Mouse (Mus musculus): ENCODE measurements around the gene Ngdn.
"Not testable (repeated sequence)": the region's sequence is repeated elsewhere in the genome, so short reads cannot be mapped to it uniquely, and the experiment has no call there.

Gene Ngdn

DNA sequence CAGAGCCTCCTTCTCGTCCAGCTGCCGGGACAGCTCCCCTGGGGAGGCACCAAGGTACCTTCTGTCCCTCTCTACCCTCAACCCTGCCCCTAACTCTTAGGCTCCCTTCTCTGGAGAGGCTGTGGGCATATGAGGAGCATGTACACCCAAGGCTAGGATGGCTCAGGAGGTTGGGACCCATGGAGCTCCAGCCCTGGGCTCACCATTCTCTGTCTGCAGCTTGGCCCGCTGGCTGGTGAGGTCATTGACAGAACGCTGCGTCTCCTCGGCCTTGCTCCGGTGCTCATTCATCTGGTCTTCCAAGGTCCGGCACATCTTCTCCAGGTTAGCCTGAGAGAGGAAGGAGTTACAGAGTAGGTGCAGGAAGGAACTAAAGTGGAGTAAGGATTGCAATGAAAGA is 36.6 kb upstream of the Ngdn start:
- H3K4me3 ChIP-seq (replicated peaks; ENCODE audit: low read length): no peak overlapping the region
- TF ChIP-seq POU5F1 (IDR thresholded peaks at IDR 0.05; ENCODE audit: borderline replicate concordance, low read length): no peak
- no peak for TF ChIP-seq CTCF (conservative IDR thresholded peaks at IDR 0.05; ENCODE audit: low read length)
- TF ChIP-seq NANOG (IDR thresholded peaks at IDR 0.05; ENCODE audit: borderline replicate concordance, low read length): no peak
- H3K27me3 ChIP-seq (ENCODE audit: insufficient read depth, low read length): peaks cover 67% of the 10 kb centered on the region
- no peaks in the 10 kb centered on the region for H3K36me3 ChIP-seq (ENCODE audit: insufficient read depth, low read length)
- peaks cover 6% of the 10 kb centered on the region; the same call in 1 of the 2 replicates for H3K4me1 ChIP-seq (replicated peaks; ENCODE audit: low read depth, low read length)
- peaks cover 4% of the 10 kb centered on the region; the same call in 1 of the 2 replicates for H3K9me3 ChIP-seq (ENCODE audit: low read length)

DNA sequence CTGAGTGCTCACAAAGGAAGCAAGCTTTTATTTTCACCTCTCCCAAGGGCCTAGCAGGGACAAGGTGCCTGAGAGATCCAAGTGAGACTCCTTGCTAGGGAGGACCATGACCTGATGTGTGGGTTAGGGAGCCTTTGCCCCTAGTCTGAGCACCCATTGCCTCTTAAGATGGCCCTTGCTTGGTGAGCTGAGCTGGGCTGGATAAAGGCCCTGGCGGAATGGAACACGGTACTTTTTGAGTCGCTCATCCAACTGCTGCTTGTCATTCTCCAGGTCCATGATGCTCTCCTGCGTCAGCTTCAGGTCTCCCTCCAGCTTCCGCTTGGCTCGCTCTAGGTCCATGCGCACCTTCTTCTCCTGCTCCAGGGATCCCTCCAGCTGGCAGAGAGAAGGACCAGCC is 33.3 kb upstream of the Ngdn start:
- Histone ChIP-seq H3K9me3 (ENCODE audit: low read length) (peaks cover 4% of the 10 kb centered on the region; the same call in 1 of the 2 replicates), H3K4me3 (replicated peaks; ENCODE audit: low read length) (no peak overlapping the region), H3K27me3 (ENCODE audit: insufficient read depth, low read length) (peaks cover 59% of the 10 kb centered on the region), H3K36me3 (ENCODE audit: insufficient read depth, low read length) (no peaks in the 10 kb centered on the region), H3K4me1 (replicated peaks; ENCODE audit: low read depth, low read length) (peaks cover 4% of the 10 kb centered on the region; the same call in 1 of the 2 replicates)
- TF ChIP-seq CTCF (conservative IDR thresholded peaks at IDR 0.05; ENCODE audit: low read length) (no peak), NANOG (IDR thresholded peaks at IDR 0.05; ENCODE audit: borderline replicate concordance, low read length) (no peak), POU5F1 (IDR thresholded peaks at IDR 0.05; ENCODE audit: borderline replicate concordance, low read length) (no peak)

DNA sequence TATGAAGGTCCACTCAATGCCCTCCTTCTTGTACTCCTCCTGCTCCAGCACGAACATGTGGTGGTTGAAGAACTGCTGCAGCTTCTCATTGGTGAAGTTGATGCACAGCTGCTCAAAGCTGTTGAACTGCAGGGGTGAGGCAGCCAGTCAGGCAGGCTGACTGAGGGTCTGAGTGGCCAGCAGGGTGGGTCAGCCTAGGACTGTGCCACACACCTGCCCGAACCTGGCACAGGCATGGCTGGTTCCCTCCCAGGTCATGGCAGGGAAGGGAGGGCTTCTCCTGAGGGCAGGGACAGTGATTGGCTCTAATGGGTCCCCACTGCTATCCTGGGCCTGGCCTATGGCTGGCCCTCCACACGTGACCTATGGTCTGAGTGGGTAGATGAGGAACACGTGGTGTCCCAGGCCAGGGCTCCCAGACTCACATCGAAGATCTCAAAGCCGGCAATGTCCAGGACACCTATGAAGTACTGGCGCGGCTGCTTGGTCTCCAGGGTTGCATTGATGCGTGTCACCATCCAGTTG is 26.8 kb upstream of the Ngdn start:
- H3K9me3 ChIP-seq (ENCODE audit: low read length); H3K36me3 ChIP-seq (ENCODE audit: insufficient read depth, low read length); H3K4me3 ChIP-seq (replicated peaks; ENCODE audit: low read length); H3K4me1 ChIP-seq (replicated peaks; ENCODE audit: low read depth, low read length): not testable (repeated sequence)
- H3K27me3 ChIP-seq (ENCODE audit: insufficient read depth, low read length): peaks cover 43% of the 10 kb centered on the region

DNA sequence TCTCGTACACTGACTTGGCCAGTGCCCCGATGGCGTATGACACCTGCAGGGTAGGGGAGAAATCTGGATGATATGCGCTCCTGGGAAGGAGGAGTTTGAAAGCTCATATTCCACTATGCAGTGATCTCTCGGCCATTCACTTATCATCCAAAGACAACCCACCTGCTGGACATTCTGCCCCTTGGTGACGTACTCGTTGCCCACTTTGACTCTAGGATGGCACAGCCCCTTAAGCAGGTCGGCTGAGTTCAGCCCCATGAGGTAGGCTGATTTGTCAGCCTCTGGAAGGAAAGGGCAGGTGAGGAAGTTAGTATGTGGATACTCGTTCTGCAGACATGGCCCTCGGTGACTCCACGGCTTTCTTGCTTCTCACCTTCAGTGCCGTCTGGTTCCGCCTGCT is 26.4 kb upstream of the Ngdn start:
- Histone ChIP-seq H3K9me3 (ENCODE audit: low read length) (no peaks in the 10 kb centered on the region), H3K27me3 (ENCODE audit: insufficient read depth, low read length) (peaks cover 41% of the 10 kb centered on the region), H3K4me1 (replicated peaks; ENCODE audit: low read depth, low read length) (no peaks in the 10 kb centered on the region), H3K4me3 (replicated peaks; ENCODE audit: low read length) (no peak overlapping the region), H3K36me3 (ENCODE audit: insufficient read depth, low read length) (no peaks in the 10 kb centered on the region)
- TF ChIP-seq CTCF (conservative IDR thresholded peaks at IDR 0.05; ENCODE audit: low read length) (no peak), NANOG (IDR thresholded peaks at IDR 0.05; ENCODE audit: borderline replicate concordance, low read length) (no peak), POU5F1 (IDR thresholded peaks at IDR 0.05; ENCODE audit: borderline replicate concordance, low read length) (no peak)

DNA sequence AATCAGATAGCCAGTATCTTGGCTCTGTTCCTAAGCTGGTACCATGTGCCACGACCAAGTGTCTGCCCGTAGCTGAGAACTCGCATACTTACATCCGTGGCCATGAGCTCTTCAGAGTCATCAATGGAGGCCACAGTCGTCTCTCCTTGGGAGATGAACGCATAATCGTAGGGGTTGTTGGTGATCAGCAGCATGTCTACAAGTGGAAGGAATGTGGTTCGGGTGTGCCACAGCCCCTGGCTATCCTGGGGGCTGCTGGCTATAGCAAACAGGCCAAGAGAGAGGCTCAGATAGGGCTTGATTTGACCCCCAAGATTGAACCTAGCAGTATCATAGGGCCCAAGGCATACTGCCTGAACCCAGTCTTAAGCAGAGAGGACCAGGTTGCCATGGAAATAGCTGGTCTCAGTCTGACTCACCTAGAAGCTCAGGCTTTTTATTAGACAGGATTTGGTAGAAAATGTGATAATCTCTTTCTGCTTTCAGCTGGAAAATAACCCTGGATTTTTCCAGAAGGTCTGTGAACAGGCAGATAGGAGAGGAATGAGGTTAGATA is 25.3 kb upstream of the Ngdn start:
- no peaks in the 10 kb centered on the region for H3K4me1 ChIP-seq (replicated peaks; ENCODE audit: low read depth, low read length)
- TF ChIP-seq NANOG (IDR thresholded peaks at IDR 0.05; ENCODE audit: borderline replicate concordance, low read length) (no peak), POU5F1 (IDR thresholded peaks at IDR 0.05; ENCODE audit: borderline replicate concordance, low read length) (no peak)
- H3K27me3 ChIP-seq (ENCODE audit: insufficient read depth, low read length): peaks cover 45% of the 10 kb centered on the region
- no peaks in the 10 kb centered on the region for H3K9me3 ChIP-seq (ENCODE audit: low read length)
- H3K36me3 ChIP-seq (ENCODE audit: insufficient read depth, low read length): no peaks in the 10 kb centered on the region
- H3K4me3 ChIP-seq (replicated peaks; ENCODE audit: low read length): no peak overlapping the region

DNA sequence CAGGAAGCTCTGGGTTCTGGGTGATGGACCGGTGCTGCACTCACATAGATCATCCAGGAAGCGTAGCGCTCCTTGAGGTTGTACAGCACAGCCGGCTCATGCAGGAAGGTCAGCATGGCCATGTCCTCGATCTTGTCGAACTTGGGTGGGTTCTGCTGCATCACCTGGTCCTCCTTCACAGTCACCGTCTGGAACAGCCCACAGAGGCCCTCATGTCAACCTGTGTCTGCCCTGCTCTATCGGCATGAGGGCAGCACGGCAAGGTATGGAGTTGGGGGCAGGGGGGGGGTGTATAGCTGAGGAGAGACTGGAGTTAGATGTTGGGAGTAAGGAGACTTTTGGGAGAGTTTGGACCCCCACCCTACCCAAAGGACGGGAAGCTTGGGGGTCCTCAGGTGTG is 23.1 kb upstream of the Ngdn start:
- Histone ChIP-seq H3K36me3 (ENCODE audit: insufficient read depth, low read length) (no peaks in the 10 kb centered on the region), H3K4me1 (replicated peaks; ENCODE audit: low read depth, low read length) (peaks cover 16% of the 10 kb centered on the region), H3K4me3 (replicated peaks; ENCODE audit: low read length) (no peak overlapping the region), H3K27me3 (ENCODE audit: insufficient read depth, low read length) (peaks cover 48% of the 10 kb centered on the region), H3K9me3 (ENCODE audit: low read length) (no peaks in the 10 kb centered on the region)
- TF ChIP-seq POU5F1 (IDR thresholded peaks at IDR 0.05; ENCODE audit: borderline replicate concordance, low read length) (no peak), CTCF (conservative IDR thresholded peaks at IDR 0.05; ENCODE audit: low read length) (no peak), NANOG (IDR thresholded peaks at IDR 0.05; ENCODE audit: borderline replicate concordance, low read length) (no peak)

DNA sequence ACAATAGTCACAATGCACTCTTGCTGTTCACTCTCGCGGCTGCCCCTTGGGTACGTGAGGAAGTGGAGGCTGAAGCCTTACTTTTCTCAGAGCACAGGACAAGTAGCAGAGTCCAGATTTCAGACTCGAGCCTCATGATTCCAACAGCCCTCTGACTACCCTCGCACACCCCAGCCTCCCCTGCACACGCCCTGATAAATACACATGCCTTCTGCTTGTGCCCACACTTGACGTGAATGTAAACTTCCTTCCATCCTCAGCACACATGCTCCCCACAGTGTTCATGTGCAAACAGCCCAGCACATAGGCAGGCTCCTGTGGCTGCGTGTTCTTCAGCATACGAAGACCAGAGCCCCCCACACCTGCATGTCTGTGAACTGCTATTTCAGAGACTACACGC is 21.6 kb upstream of the Ngdn start:
- no peaks in the 10 kb centered on the region for H3K36me3 ChIP-seq (ENCODE audit: insufficient read depth, low read length)
- no peak for TF ChIP-seq CTCF (conservative IDR thresholded peaks at IDR 0.05; ENCODE audit: low read length)
- no peak for TF ChIP-seq NANOG (IDR thresholded peaks at IDR 0.05; ENCODE audit: borderline replicate concordance, low read length)
- no peak for TF ChIP-seq POU5F1 (IDR thresholded peaks at IDR 0.05; ENCODE audit: borderline replicate concordance, low read length)
- no peak overlapping the region for H3K4me3 ChIP-seq (replicated peaks; ENCODE audit: low read length)
- H3K27me3 ChIP-seq (ENCODE audit: insufficient read depth, low read length): peaks cover 57% of the 10 kb centered on the region
- H3K9me3 ChIP-seq (ENCODE audit: low read length): no peaks in the 10 kb centered on the region
- H3K4me1 ChIP-seq (replicated peaks; ENCODE audit: low read depth, low read length): peaks cover 19% of the 10 kb centered on the region

DNA sequence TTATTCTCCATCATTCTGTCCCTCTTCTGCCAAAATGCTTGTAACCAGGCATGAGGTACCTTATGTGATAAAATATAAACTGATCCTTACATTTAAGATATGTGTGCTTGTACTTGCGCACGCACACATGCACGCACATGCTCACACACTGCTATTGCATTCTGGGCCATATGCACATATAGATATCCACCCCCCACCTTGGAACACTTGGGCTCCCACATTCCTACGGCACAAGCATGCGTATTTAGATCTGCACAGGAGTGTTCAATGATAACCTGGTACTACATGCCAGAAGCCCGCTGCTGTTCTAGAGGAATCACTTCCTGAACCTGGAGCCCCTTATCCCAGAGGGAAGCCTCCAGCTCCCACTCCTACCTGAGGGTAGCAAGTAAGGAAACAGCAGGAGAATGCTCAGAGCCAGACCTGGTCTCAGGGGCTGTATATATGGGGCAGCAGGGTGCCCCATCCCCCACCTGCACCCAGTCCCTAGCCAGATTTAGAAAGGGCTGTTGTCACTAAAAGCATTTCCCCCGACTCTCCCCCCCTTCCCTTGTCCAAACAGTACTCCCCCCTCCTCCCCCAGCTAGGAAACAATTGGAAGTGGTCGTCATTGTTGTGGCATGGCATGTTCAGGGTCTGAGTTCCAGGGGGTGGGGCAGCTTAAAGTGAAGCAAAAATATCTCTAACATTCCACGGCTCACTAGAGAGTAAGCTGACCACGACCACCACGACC is 21.0 kb upstream of the Ngdn start, which contains the start of gene Myh7:
Gene Myh7, minus strand, starts transcription at position 491 of the 733 bp plus-strand sequence.
- H3K4me3 ChIP-seq (replicated peaks; ENCODE audit: low read length): no peak within 1 kb of the TSS
- peaks cover 59% of the 10 kb centered on the region for H3K27me3 ChIP-seq (ENCODE audit: insufficient read depth, low read length)
- H3K36me3 ChIP-seq (ENCODE audit: insufficient read depth, low read length): no peaks in the 10 kb centered on the region
- no peaks in the 10 kb centered on the region for H3K9me3 ChIP-seq (ENCODE audit: low read length)
- H3K4me1 ChIP-seq (replicated peaks; ENCODE audit: low read depth, low read length): peaks cover 19% of the 10 kb centered on the region
- TF ChIP-seq NANOG (IDR thresholded peaks at IDR 0.05; ENCODE audit: borderline replicate concordance, low read length) (no peak), CTCF (conservative IDR thresholded peaks at IDR 0.05; ENCODE audit: low read length) (no peak), POU5F1 (IDR thresholded peaks at IDR 0.05; ENCODE audit: borderline replicate concordance, low read length) (no peak)

DNA sequence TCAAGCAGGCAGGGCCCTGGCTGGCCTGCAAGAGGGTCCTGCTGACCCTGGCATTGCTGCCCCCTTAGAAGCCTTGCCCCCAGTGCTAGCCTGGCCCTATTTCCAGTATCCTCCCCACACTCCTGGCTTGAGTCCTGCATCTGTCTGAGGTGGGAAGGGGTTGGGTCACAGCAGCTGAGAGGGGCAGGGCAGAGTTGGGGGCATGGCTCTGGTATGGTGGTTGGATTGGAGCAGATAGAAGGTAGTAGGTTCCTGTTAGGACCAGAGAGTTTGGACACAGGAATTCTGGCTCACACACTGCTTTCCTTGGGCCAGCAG is 20.4 kb upstream of the Ngdn start:
- Histone ChIP-seq H3K4me3 (replicated peaks; ENCODE audit: low read length) (no peak overlapping the region), H3K27me3 (ENCODE audit: insufficient read depth, low read length) (peaks cover 59% of the 10 kb centered on the region), H3K9me3 (ENCODE audit: low read length) (no peaks in the 10 kb centered on the region), H3K36me3 (ENCODE audit: insufficient read depth, low read length) (no peaks in the 10 kb centered on the region), H3K4me1 (replicated peaks; ENCODE audit: low read depth, low read length) (peaks cover 19% of the 10 kb centered on the region)
- TF ChIP-seq NANOG (IDR thresholded peaks at IDR 0.05; ENCODE audit: borderline replicate concordance, low read length): no peak
- no peak for TF ChIP-seq POU5F1 (IDR thresholded peaks at IDR 0.05; ENCODE audit: borderline replicate concordance, low read length)
- TF ChIP-seq CTCF (conservative IDR thresholded peaks at IDR 0.05; ENCODE audit: low read length): no peak

Measured in E14TG2a.4 (cell line).